Mouse (Mus musculus) spleen, adult 18-20 months (tissue): Measurements from ENCODE around the gene Hoxb3.

Experiments used
- DNase-seq, 2 experiments: peaks; one replicate each; pipeline ENCODE4 v3.0.0; 2022; ENCODE audit warnings: mixed read lengths in 2 of 2

The Hoxb3 gene

DNA sequence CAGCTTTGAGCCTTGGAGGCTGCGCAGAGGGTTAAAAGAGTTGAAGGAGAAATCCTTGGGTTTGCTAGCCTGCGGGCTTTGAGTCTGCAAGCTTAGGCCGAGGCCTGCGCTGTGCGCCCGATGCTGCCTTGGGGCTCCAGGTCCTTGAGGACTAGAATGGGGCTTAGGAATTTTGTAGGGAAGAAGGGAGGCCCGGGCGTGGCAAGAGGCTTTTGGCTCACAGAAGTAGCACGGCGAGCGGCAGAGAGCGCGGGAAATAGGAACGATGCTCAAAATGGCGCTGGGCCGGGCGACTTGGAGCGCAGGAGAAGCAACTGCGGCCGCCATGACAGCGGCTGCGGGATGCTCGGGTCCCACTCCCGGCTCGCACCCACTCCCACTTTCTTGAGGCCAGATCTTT lies 31.2 kb downstream of the Hoxb3 start:
- DNase-seq, result no peak

DNA sequence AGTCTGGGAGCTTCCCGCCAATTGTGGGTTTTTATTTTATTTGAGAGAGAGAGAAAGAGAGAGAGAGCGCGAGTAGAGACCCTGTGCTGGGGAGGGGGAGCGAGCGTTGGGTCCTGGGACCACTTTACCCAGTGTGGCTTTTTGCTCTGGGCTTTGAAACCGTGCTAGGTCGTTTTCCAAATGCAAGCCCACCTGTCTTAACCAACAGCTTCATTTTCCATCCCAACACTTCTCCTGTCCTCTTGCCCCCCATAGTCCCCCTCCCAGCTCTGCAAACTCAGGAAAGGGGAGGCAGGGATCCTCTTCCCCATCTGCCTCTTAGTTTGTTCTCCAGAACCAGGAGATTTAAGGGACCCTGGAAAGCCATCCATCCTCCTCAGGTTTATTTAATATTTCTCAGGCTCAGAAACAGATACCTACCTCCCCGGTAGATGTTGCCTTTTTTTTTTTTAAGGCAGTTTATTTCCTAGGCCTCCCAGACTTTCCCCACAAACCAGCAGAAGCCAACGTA lies 31.7 kb downstream of the Hoxb3 start:
- DNase-seq, result no peak

DNA sequence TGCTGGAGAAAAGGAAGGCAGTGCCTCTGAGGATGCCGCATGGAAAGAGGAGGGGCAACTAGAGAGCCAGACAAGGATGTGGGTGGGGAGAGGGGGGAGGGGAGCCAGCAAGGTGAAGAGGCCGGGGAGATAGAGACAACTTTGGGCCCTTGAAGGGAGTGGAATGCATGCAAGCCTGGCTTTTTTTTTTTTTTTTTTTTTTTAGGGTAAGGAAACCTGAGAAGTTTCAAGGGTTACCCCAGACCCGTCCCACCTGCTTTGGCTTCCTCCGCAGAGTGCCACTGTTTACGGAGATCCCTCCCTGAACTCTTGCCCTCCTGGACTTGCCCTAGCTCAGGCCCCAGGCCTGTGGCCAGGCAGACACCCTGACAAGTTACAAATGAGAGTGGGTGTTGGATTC lies 40.7 kb downstream of the Hoxb3 start:
- DNase-seq, result no peak

DNA sequence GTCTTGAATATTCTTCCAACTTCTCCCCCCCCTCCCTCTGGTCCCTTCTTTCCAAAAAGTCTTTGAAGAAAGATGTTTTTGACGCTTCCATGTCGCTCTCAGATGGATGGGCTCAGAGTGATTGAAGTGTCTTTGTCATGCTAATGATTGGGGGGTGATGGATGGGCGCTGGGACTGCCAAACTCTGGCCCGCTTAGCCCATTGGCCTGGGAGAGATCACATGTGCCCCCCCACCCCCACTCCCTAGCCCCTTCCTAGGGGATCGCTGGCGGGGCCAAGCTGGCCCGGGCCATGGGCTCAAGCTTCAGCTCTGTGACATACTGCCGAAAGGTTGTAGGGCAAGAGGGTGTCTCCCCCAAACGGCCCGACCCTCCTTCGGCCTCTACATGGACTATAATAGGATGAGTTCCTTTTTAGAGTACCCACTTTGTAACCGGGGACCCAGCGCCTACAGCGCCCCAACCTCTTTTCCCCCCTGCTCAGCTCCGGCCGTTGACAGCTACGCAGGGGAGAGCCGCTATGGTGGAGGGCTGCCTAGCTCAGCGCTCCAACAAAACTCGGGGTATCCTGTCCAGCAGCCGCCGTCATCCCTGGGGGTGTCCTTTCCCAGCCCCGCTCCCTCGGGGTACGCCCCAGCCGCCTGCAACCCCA lies 42.4 kb downstream of the Hoxb3 start, which contains the start of gene Hoxb1:
Gene Hoxb1, plus strand, starts transcription at position 312 of the 651 bp plus-strand sequence.
- DNase-seq, result no peak

DNA sequence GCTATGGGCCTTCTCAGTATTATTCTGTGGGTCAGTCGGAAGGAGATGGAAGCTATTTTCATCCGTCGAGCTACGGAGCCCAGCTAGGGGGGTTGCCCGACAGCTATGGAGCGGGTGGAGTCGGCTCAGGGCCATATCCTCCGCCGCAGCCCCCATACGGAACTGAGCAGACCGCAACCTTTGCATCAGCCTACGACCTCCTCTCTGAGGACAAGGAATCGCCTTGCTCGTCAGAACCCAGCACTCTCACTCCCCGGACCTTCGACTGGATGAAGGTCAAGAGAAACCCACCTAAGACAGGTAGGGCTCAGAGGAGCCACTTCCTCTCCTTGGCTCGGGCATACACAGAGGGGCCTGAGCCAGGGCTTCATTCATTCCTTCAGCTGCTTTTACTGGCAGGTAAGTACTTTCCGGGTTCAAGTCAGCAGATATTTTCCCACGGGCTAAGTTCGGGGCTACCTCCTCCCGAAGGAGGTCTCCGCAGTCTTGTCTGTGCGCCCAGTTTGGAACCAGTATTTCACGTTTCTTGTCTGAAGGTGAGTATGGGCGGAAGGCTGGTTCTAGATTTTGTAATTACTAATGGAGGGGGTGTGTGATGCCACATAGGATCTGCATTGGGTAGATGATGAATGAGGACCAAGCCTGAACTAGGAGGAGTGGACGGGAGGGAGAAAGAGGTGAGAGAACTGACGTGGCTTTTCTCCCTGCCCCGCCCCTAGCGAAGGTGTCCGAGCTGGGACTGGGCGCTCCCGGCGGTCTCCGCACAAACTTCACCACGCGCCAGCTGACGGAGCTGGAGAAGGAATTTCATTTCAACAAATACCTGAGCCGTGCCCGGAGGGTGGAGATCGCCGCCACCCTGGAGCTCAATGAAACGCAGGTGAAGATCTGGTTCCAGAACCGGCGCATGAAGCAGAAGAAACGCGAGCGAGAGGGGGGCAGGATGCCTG lies 43.2 kb downstream of the Hoxb3 start:
- DNase-seq, result no peak

DNA sequence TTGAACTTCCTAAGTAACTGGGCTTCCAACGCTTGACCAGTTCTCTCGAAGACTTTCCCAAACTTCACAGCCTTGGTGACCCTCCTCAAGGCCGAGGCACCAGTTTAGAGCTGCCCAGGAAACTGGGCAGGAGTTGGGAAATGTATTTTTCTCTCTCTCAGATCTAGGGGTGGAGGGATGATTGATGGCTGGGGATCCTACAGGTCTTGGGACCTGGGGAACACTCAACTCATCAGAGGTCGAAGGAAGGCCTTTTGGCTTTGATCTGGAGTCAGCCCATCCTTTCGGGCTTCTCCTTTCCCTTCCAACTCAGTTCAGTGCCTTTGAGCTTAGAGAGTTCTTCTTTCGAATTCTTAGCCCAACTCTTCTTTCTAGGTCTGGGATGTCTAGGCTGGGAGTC lies 44.0 kb downstream of the Hoxb3 start:
- no peak for DNase-seq

DNA sequence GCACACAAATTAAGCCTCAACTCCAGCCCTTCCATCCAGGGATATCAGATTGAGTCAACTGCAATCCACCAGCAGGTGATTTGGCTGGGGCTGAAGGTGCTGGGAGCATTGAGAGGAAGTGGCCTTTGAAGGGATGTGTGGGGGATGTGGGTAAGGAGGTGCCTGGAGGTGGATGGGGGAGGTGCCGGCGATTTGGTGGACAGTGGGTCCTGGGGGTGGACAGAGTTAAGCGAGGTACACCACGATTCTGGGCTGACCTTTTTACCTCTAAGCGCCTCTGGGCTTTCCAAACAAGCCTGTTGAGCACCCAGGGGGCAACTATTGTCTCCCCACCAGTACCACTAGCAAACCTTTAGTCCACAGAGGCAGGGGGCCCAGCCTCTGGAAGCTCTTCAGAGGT lies 45.6 kb downstream of the Hoxb3 start:
- DNase-seq, result no peak

DNA sequence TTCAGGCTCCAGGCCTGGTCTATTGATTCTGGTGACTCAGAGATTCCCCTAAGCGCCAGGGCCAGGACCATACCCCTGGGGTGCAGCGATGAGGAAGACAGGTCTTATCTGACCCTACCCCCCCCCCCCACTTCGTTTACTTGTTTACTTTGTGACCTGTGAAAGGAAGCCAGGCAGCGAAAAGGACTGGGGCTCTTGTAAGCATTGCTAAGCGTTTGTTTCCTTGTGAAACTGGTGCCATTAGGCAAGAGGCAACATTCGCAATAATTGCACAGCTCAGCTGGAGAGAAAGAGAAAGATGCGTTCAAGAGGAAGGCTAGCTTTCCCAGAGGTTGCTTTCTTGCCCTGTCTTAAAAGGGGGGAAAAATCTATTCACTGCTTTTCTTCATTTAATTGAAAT lies 46.0 kb downstream of the Hoxb3 start:
- no peak for DNase-seq

DNA sequence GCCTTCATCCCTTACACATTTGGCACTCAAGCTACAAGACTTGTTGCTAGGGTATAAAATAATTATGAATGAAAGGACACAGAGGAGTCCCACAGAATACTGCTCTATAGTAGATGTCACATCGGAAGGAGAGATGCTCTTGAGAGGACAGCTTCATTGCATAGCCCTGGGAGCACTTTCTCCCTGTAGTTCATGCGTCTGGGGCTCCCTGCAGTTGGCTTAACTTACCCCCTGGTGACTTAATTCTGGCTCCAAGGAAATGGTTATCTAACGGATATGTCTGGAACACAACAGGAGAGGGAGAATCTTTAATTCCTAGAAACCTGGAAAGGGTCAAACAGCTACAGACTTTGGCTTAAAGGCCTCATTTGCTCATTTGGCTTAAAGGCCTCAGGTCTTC lies 48.6 kb downstream of the Hoxb3 start:
- no peak for DNase-seq

DNA sequence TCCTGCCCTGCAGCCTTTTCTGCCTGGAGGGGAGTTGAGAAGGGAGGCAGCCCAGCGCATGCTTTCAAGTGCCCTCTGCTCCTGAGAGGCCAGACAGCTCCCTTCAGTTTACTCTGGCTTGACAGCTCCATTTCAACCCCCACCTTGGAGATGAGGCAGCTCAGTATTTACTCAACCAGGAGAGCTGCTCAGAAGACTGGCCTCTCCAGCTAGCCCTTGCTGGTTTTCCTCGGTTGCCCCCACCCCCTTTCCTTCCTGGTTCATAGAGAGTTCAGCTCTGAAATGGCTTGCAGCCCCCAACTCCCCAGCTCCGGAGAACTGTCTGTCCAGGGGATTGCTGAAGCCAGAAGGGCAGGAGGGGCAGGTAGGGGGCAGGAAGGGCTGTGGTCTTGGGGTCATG lies 49.4 kb downstream of the Hoxb3 start:
- no peak for DNase-seq

DNA sequence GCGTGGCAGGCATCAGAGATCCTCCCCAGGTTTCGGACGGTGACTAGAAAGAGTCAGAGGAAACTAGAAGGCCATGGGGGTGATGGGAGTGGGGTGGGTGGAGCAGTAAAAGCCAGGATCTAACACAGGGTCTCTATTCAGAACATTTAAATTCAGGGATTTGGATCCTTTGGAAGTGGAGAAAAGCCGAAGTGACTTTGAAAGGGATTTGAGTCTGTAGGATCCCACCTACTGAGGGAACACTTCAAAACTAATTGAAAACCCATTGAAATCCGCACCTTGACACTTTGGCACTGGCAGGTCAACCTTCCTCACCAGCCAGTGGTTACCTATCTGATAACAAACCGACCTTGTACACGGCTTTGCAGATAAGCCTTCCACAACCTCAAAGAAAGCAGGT lies 51.7 kb downstream of the Hoxb3 start:
- DNase-seq, result no peak

DNA sequence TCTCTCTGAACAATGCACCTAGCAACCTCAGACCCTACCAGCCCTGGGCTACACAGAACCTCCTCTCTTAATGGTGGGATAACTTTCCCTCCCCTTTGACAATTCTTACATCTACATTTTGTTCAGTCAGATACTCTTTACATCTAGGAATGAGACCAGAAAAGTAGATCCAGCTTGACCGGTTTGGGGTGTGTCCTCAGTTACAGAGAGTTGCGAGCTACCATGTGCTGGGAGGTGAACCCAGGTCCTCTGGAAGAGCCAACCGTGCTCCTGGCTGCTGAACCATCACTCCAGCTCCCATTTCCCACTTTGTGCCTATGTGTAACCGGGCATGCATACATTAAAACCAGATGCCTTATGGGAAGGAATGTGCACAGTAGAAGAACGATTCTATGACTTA lies 60.3 kb downstream of the Hoxb3 start:
- no peak for DNase-seq

DNA sequence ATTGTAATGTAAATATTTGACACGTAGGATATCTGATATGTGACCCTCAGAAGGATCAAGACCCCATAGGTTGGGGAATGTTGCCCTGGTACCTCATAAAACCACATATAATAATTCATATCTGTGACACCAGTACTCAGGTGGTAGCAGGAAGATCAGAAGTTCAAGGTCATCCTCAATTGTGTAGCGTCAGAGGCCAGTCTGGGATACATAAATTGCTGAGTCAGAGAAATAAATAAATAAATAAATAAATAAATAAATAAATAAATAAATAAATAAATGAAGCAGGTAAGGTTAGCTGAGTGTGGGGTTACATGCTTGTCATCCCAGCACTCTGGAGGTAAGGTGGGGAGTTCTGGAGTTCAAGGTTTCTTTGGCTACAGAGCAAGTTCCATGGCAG lies 64.5 kb downstream of the Hoxb3 start:
- no peak for DNase-seq

DNA sequence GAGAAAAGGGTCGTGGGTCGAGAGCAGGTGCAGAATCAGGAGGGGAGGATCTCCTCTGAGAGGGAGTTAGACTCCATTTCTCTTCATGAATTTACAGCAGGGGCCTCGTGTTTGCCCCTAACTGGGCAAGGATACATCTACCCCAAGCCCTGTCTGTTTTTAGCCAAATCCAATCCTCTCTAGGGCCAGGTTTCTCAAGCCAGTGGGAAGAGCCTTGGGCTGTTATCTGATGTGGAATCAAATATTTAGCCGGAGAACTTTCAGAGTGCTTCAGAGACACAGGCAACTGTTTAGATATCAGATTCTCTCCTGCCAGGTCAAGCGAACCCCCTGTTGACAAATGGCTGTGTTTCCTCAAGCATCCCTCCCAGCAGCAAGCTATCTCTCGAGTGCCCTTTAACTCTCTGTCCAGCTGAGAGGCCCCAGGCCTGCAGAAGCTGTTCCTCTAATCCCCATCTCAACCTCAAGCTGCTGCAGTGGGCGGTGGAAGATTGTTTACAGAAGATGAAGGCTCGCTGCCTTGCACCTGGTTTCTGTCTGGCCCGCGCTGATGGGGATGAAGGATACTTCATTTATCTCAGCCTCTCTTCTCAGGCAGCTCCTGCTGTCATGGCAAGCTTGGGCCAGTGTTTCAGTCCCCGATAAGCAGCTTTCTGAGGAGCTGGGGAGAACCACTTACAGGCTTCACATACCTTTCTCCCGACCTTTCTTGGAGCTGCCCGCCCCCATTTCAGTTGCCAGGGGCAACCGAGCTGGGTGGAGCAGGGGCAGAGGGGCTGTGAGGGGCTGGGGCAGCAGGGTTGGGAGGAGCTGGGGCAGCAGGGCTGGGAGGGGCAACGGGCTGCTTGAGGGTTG lies 73.9 kb downstream of the Hoxb3 start:
- no peak for DNase-seq
